Mouse (Mus musculus): ENCODE measurements around the gene Bicra.

The Bicra gene

GRCm38 (mm10) chr7:15956143-15956542 lies 91.6 kb downstream of the Bicra start:
- Histone ChIP-seq H3K36me3 (ENCODE audit: insufficient read depth, low read length) (no peaks in the 10 kb centered on the region), H3K27me3 (ENCODE audit: insufficient read depth, low read length) (peaks cover 78% of the 10 kb centered on the region), H3K4me1 (replicated peaks; ENCODE audit: low read depth, low read length) (peaks cover 53% of the 10 kb centered on the region), H3K9me3 (ENCODE audit: low read length) (peaks cover 15% of the 10 kb centered on the region), H3K4me3 (replicated peaks; ENCODE audit: low read length) (no peak overlapping the region)
- TF ChIP-seq CTCF (conservative IDR thresholded peaks at IDR 0.05; ENCODE audit: low read length) (no peak), NANOG (IDR thresholded peaks at IDR 0.05; ENCODE audit: borderline replicate concordance, low read length) (no peak), POU5F1 (IDR thresholded peaks at IDR 0.05; ENCODE audit: borderline replicate concordance, low read length) (no peak)

GRCm38 (mm10) chr7:15955509-15955908 lies 92.2 kb downstream of the Bicra start:
- Histone ChIP-seq H3K36me3 (ENCODE audit: insufficient read depth, low read length) (no peaks in the 10 kb centered on the region), H3K27me3 (ENCODE audit: insufficient read depth, low read length) (peaks cover 78% of the 10 kb centered on the region), H3K9me3 (ENCODE audit: low read length) (peaks cover 15% of the 10 kb centered on the region), H3K4me1 (replicated peaks; ENCODE audit: low read depth, low read length) (peaks cover 54% of the 10 kb centered on the region), H3K4me3 (replicated peaks; ENCODE audit: low read length) (peak overlapping the region; percentile 78)
- TF ChIP-seq NANOG (IDR thresholded peaks at IDR 0.05; ENCODE audit: borderline replicate concordance, low read length) (no peak), POU5F1 (IDR thresholded peaks at IDR 0.05; ENCODE audit: borderline replicate concordance, low read length) (no peak), CTCF (conservative IDR thresholded peaks at IDR 0.05; ENCODE audit: low read length) (no peak)

- H3K4me3 ChIP-seq (replicated peaks; ENCODE audit: low read length): peak overlapping the region; percentile 78
- H3K36me3 ChIP-seq (ENCODE audit: insufficient read depth, low read length): no peaks in the 10 kb centered on the region
- H3K4me1 ChIP-seq (replicated peaks; ENCODE audit: low read depth, low read length): peaks cover 58% of the 10 kb centered on the region
- no peak for TF ChIP-seq CTCF (conservative IDR thresholded peaks at IDR 0.05; ENCODE audit: low read length)
- TF ChIP-seq NANOG (IDR thresholded peaks at IDR 0.05; ENCODE audit: borderline replicate concordance, low read length): no peak
- TF ChIP-seq POU5F1 (IDR thresholded peaks at IDR 0.05; ENCODE audit: borderline replicate concordance, low read length): no peak
- H3K27me3 ChIP-seq (ENCODE audit: insufficient read depth, low read length): peaks cover 78% of the 10 kb centered on the region
- peaks cover 15% of the 10 kb centered on the region for H3K9me3 ChIP-seq (ENCODE audit: low read length)
Observed at GRCm38 (mm10) chr7:15954978-15955443, 92.7 kb downstream of the Bicra start.

- Histone ChIP-seq H3K4me1 (replicated peaks; ENCODE audit: low read depth, low read length) (peaks cover 64% of the 10 kb centered on the region), H3K9me3 (ENCODE audit: low read length) (peaks cover 15% of the 10 kb centered on the region), H3K36me3 (ENCODE audit: insufficient read depth, low read length) (no peaks in the 10 kb centered on the region), H3K4me3 (replicated peaks; ENCODE audit: low read length) (peak overlapping the region; percentile 78; the same call in 1 of the 2 replicates), H3K27me3 (ENCODE audit: insufficient read depth, low read length) (peaks cover 79% of the 10 kb centered on the region)
- TF ChIP-seq NANOG (IDR thresholded peaks at IDR 0.05; ENCODE audit: borderline replicate concordance, low read length) (no peak), CTCF (conservative IDR thresholded peaks at IDR 0.05; ENCODE audit: low read length) (no peak), POU5F1 (IDR thresholded peaks at IDR 0.05; ENCODE audit: borderline replicate concordance, low read length) (no peak)
Observed at GRCm38 (mm10) chr7:15954436-15954835, 93.3 kb downstream of the Bicra start.

GRCm38 (mm10) chr7:15953307-15954074 lies 94.2 kb downstream of the Bicra start:
- TF ChIP-seq POU5F1 (IDR thresholded peaks at IDR 0.05; ENCODE audit: borderline replicate concordance, low read length) (no peak), CTCF (conservative IDR thresholded peaks at IDR 0.05; ENCODE audit: low read length) (peak; percentile 90)
- H3K9me3 ChIP-seq (ENCODE audit: low read length): peaks cover 15% of the 10 kb centered on the region
- H3K36me3 ChIP-seq (ENCODE audit: insufficient read depth, low read length): no peaks in the 10 kb centered on the region
- peaks cover 75% of the 10 kb centered on the region for H3K27me3 ChIP-seq (ENCODE audit: insufficient read depth, low read length)
- H3K4me3 ChIP-seq (replicated peaks; ENCODE audit: low read length): peak overlapping the region; percentile 37
- H3K4me1 ChIP-seq (replicated peaks; ENCODE audit: low read depth, low read length): peaks cover 74% of the 10 kb centered on the region

GRCm38 (mm10) chr7:15952416-15952815 lies 95.3 kb downstream of the Bicra start:
- Histone ChIP-seq H3K27me3 (ENCODE audit: insufficient read depth, low read length) (peaks cover 64% of the 10 kb centered on the region), H3K36me3 (ENCODE audit: insufficient read depth, low read length) (no peaks in the 10 kb centered on the region), H3K9me3 (ENCODE audit: low read length) (peaks cover 7% of the 10 kb centered on the region), H3K4me1 (replicated peaks; ENCODE audit: low read depth, low read length) (peaks cover 79% of the 10 kb centered on the region), H3K4me3 (replicated peaks; ENCODE audit: low read length) (no peak overlapping the region)
- TF ChIP-seq POU5F1 (IDR thresholded peaks at IDR 0.05; ENCODE audit: borderline replicate concordance, low read length) (no peak), NANOG (IDR thresholded peaks at IDR 0.05; ENCODE audit: borderline replicate concordance, low read length) (no peak), CTCF (conservative IDR thresholded peaks at IDR 0.05; ENCODE audit: low read length) (no peak)

- peaks cover under 1% of the 10 kb centered on the region; the same call in 1 of the 2 replicates for H3K36me3 ChIP-seq (ENCODE audit: insufficient read depth, low read length)
- no peaks in the 10 kb centered on the region for H3K9me3 ChIP-seq (ENCODE audit: low read length)
- TF ChIP-seq CTCF (conservative IDR thresholded peaks at IDR 0.05; ENCODE audit: low read length) (no peak), NANOG (IDR thresholded peaks at IDR 0.05; ENCODE audit: borderline replicate concordance, low read length) (no peak), POU5F1 (IDR thresholded peaks at IDR 0.05; ENCODE audit: borderline replicate concordance, low read length) (no peak)
- H3K4me3 ChIP-seq (replicated peaks; ENCODE audit: low read length): peak overlapping the region; percentile 62
- H3K4me1 ChIP-seq (replicated peaks; ENCODE audit: low read depth, low read length): peaks cover 75% of the 10 kb centered on the region
- H3K27me3 ChIP-seq (ENCODE audit: insufficient read depth, low read length): peaks cover 40% of the 10 kb centered on the region
Observed at GRCm38 (mm10) chr7:15950008-15950407, 97.7 kb downstream of the Bicra start.

GRCm38 (mm10) chr7:15949216-15949790 lies 98.4 kb downstream of the Bicra start:
- H3K36me3 ChIP-seq (ENCODE audit: insufficient read depth, low read length): peaks cover 7% of the 10 kb centered on the region
- no peak for TF ChIP-seq NANOG (IDR thresholded peaks at IDR 0.05; ENCODE audit: borderline replicate concordance, low read length)
- TF ChIP-seq CTCF (conservative IDR thresholded peaks at IDR 0.05; ENCODE audit: low read length): no peak
- no peak for TF ChIP-seq POU5F1 (IDR thresholded peaks at IDR 0.05; ENCODE audit: borderline replicate concordance, low read length)
- H3K27me3 ChIP-seq (ENCODE audit: insufficient read depth, low read length): peaks cover 37% of the 10 kb centered on the region
- peaks cover 75% of the 10 kb centered on the region for H3K4me1 ChIP-seq (replicated peaks; ENCODE audit: low read depth, low read length)
- H3K9me3 ChIP-seq (ENCODE audit: low read length): no peaks in the 10 kb centered on the region
- H3K4me3 ChIP-seq (replicated peaks; ENCODE audit: low read length): no peak overlapping the region

Measured in E14TG2a.4 (cell line).